Mouse (Mus musculus) olfactory bulb, adult 2 months (tissue): ENCODE measurements at regions not wholly inside any gene's neighbourhood (a gene's known extent, or its start where the extent isn't known, plus 50 kb on each side); places are given as distances from the start of the nearest gene placed in this dataset.

Experiments
- CTCF ChIP-seq: fragments of 200-500 bp; IDR thresholded peaks from 2 replicates; pipeline ENCODE4 v1.5.1; 2012; ENCODE audit warnings: low read depth, mild to moderate bottlenecking, low read length, moderate library complexity; ENCODE audit not compliant: insufficient read depth
- POLR2A ChIP-seq: fragments of 200-500 bp; IDR thresholded peaks from 2 replicates; pipeline ENCODE4 v1.6.1; 2012; ENCODE audit warnings: mild to moderate bottlenecking, low read depth, low read length, moderate library complexity; ENCODE audit not compliant: insufficient read depth

GRCm38 (mm10) chr11:26815104-26815503 is 221.3 kb upstream of the Vrk2 start:
- no peak for TF ChIP-seq CTCF
- no peak for TF ChIP-seq POLR2A
